Mouse (Mus musculus) limb, embryonic 14.5 days (tissue): Measurements from ENCODE around the gene Pim3. TPM values are rescaled to one million over a fixed set of nuclear protein-coding genes. Genes with fewer than 3 reads are reported as not detected.

ENCODE experiments used
- ATAC-seq: fragments of 200-750 bp; cut with Nextera tagmentation; 2 replicates; pipeline ENCODE4 v1.8.0; 2017; ENCODE audit warnings: low read depth, moderate number of reproducible peaks, moderate TSS enrichment; ENCODE audit not compliant: low FRiP score
- DNase-seq: peaks from one replicate; pipeline ENCODE4 v3.0.0-alpha.2; 2015; ENCODE audit warnings: low spot score
- H3K27ac ChIP-seq: fragments of 300-500 bp; sonication (generic); replicated peaks from 2 replicates; pipeline ENCODE4 v1.5.1; 2014; ENCODE audit warnings: low read depth, mild to moderate bottlenecking, low read length, moderate library complexity, mixed read lengths
- H3K27me3 ChIP-seq: fragments of 300-500 bp; sonication (generic); 2 replicates; pipeline ENCODE4 v1.6.1; 2014; ENCODE audit warnings: low read length, mixed read lengths; ENCODE audit not compliant: control insufficient read depth, insufficient read depth
- H3K36me3 ChIP-seq: fragments of 300-500 bp; sonication (generic); 2 replicates; pipeline ENCODE4 v1.6.1; 2014; ENCODE audit warnings: mild to moderate bottlenecking, low read length, moderate library complexity, mixed read lengths; ENCODE audit not compliant: control insufficient read depth, insufficient read depth
- H3K4me1 ChIP-seq: fragments of 300-500 bp; sonication (generic); 2 replicates; pipeline ENCODE4 v1.6.1; 2014; ENCODE audit warnings: antibody characterized with exemption, low read length, mixed read lengths; ENCODE audit not compliant: control insufficient read depth, insufficient read depth
- H3K4me2 ChIP-seq: fragments of 300-500 bp; sonication (generic); replicated peaks from 2 replicates; pipeline ENCODE4 v1.6.1; 2014; ENCODE audit warnings: low read depth, mild to moderate bottlenecking, low read length, moderate library complexity; ENCODE audit not compliant: severe bottlenecking
- H3K4me3 ChIP-seq: fragments of 300-500 bp; sonication (generic); replicated peaks from 2 replicates; pipeline ENCODE4 v1.5.1; 2014; ENCODE audit warnings: low read length
- H3K9ac ChIP-seq: fragments of 300-500 bp; sonication (generic); 2 replicates; pipeline ENCODE4 v1.6.1; 2014; ENCODE audit warnings: mild to moderate bottlenecking, low read depth, low read length, moderate library complexity; ENCODE audit not compliant: severe bottlenecking
- H3K9me3 ChIP-seq: fragments of 300-500 bp; sonication (generic); 2 replicates; pipeline ENCODE4 v1.6.1; 2016; ENCODE audit warnings: low read length; ENCODE audit not compliant: control insufficient read depth
- POLR2A ChIP-seq: fragments of 200-500 bp; IDR thresholded peaks from 2 replicates; pipeline ENCODE4 v1.8.0; 2012; ENCODE audit warnings: inconsistent platforms, mild to moderate bottlenecking, moderate library complexity, borderline replicate concordance; ENCODE audit not compliant: insufficient read depth, insufficient read length; ENCODE audit errors: extremely low read depth
- WGBS: fragments of 180-500 bp; shearing (Covaris S2); extraction: QIAGEN DNeasy Blood & Tissue Kit; methylation state at CpG from one replicate; pipeline ENCODE4 v1.1.7; 2014; 5-methylcytosine and 5-hydroxymethylcytosine counted together
- polyA plus RNA-seq, 2 experiments: library from polyadenylated mRNA; depleted of rRNA in 1 of 2; stranded (reverse) in 1 of 2; unstranded in 1 of 2; fragments of >200 nt; fragmentation: Nextera tagmentation in 1 of 2; extraction: Ambion mirVana in 1 of 2; gene quantifications; 2 replicates each; pipeline versions ENCODE4 v1.2.1 to v1.2.3; 2012 to 2014

The Pim3 gene
- polyA plus RNA-seq, 2 experiments: 15.2 to 38.1 TPM

DNA sequence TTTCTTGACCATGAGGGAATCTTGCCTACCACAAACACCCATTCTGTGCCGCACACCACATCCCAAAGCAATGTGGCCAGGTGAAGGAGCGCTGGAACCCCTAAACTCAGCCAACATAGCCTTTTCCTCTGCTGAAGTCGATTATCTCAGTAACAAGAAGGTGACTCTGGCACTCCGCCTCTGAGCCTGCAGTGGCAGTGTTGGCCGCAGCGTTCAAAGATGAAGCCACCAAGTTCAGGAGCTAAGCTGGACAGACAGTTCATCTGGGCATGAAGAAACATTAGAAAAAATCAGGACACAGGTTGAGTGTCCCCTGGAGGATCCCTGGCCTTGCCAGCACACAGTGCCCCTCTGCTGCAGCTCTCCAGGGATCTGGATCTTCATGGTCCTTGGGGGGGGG is 34.5 kb upstream of the Pim3 start:
- TF ChIP-seq POLR2A: no peak
- no peak overlapping the region for H3K9ac ChIP-seq
- peaks cover 3% of the 10 kb centered on the region; the same call in 1 of the 2 replicates for H3K4me1 ChIP-seq
- H3K4me3 ChIP-seq: no peak overlapping the region
- no peak overlapping the region for H3K27ac ChIP-seq
- H3K9me3 ChIP-seq: no peaks in the 10 kb centered on the region
- WGBS: 83% methylated on average over 6 of the region's 6 CpGs
- no peak overlapping the region for H3K4me2 ChIP-seq
- no peaks in the 10 kb centered on the region for H3K27me3 ChIP-seq
- ATAC-seq: no peak
- peaks cover 46% of the 10 kb centered on the region for H3K36me3 ChIP-seq
- DNase-seq: no peak

- 23% methylated on average over 9 of the region's 9 CpGs for WGBS
- Histone ChIP-seq H3K4me2 (no peak overlapping the region), H3K36me3 (peaks cover 39% of the 10 kb centered on the region), H3K27ac (no peak overlapping the region), H3K9ac (no peak overlapping the region), H3K27me3 (no peaks in the 10 kb centered on the region), H3K4me1 (peaks cover 3% of the 10 kb centered on the region; the same call in 1 of the 2 replicates), H3K9me3 (no peaks in the 10 kb centered on the region), H3K4me3 (no peak overlapping the region)
- DNase-seq: peak; percentile 52
- ATAC-seq: peak; percentile 31; the same call in 1 of the 2 replicates
- TF ChIP-seq POLR2A: no peak
Measured at GRCm38 (mm10) chr15:88827991-88828799, 33.8 kb upstream of the Pim3 start.

GRCm38 (mm10) chr15:88828800-88829705 is 32.9 kb upstream of the Pim3 start:
- DNase-seq: peak; percentile 90
- no peak overlapping the region for H3K4me2 ChIP-seq
- no peak for TF ChIP-seq POLR2A
- peak; percentile 90 for ATAC-seq
- no peak overlapping the region for H3K9ac ChIP-seq
- no peaks in the 10 kb centered on the region for H3K27me3 ChIP-seq
- no peak overlapping the region for H3K27ac ChIP-seq
- peaks cover 31% of the 10 kb centered on the region for H3K36me3 ChIP-seq
- peaks cover 3% of the 10 kb centered on the region; the same call in 1 of the 2 replicates for H3K4me1 ChIP-seq
- 60% methylated on average over 16 of the region's 17 CpGs for WGBS
- no peaks in the 10 kb centered on the region for H3K9me3 ChIP-seq
- no peak overlapping the region for H3K4me3 ChIP-seq

GRCm38 (mm10) chr15:88829791-88830440 is 32.1 kb upstream of the Pim3 start:
- TF ChIP-seq POLR2A: no peak
- Histone ChIP-seq H3K9ac (no peak overlapping the region), H3K27ac (no peak overlapping the region), H3K4me2 (no peak overlapping the region), H3K27me3 (no peaks in the 10 kb centered on the region), H3K36me3 (peaks cover 22% of the 10 kb centered on the region), H3K9me3 (no peaks in the 10 kb centered on the region), H3K4me1 (peaks cover 3% of the 10 kb centered on the region; the same call in 1 of the 2 replicates), H3K4me3 (no peak overlapping the region)
- ATAC-seq: no peak
- no peak for DNase-seq
- WGBS: 67% methylated on average over 6 of the region's 6 CpGs

- WGBS: 79% methylated on average over 5 of the region's 5 CpGs
- no peak overlapping the region for H3K9ac ChIP-seq
- no peak overlapping the region for H3K27ac ChIP-seq
- TF ChIP-seq POLR2A: no peak
- H3K4me2 ChIP-seq: no peak overlapping the region
- H3K4me3 ChIP-seq: no peak overlapping the region
- H3K36me3 ChIP-seq: peaks cover 14% of the 10 kb centered on the region
- DNase-seq: no peak
- H3K27me3 ChIP-seq: no peaks in the 10 kb centered on the region
- peaks cover 3% of the 10 kb centered on the region; the same call in 1 of the 2 replicates for H3K4me1 ChIP-seq
- ATAC-seq: no peak
- H3K9me3 ChIP-seq: no peaks in the 10 kb centered on the region
Measured at GRCm38 (mm10) chr15:88830696-88831095, 31.3 kb upstream of the Pim3 start.
